Mouse (Mus musculus): ENCODE data around the gene Cyp2e1.
A peak's percentile ranks its signal among the peaks of the same experiment; 100 is the strongest.
"Not testable (repeated sequence)": the region's sequence is repeated elsewhere in the genome, so short reads cannot be mapped to it uniquely, and the experiment has no call there.

Gene Cyp2e1

GRCm38 (mm10) chr7:140763447-140764020 is at the start of gene Cyp2e1:
Gene Cyp2e1, plus strand, starts transcription at chr7:140763739.
- DNase-seq (ENCODE audit: low read depth), result no peak

DNA sequence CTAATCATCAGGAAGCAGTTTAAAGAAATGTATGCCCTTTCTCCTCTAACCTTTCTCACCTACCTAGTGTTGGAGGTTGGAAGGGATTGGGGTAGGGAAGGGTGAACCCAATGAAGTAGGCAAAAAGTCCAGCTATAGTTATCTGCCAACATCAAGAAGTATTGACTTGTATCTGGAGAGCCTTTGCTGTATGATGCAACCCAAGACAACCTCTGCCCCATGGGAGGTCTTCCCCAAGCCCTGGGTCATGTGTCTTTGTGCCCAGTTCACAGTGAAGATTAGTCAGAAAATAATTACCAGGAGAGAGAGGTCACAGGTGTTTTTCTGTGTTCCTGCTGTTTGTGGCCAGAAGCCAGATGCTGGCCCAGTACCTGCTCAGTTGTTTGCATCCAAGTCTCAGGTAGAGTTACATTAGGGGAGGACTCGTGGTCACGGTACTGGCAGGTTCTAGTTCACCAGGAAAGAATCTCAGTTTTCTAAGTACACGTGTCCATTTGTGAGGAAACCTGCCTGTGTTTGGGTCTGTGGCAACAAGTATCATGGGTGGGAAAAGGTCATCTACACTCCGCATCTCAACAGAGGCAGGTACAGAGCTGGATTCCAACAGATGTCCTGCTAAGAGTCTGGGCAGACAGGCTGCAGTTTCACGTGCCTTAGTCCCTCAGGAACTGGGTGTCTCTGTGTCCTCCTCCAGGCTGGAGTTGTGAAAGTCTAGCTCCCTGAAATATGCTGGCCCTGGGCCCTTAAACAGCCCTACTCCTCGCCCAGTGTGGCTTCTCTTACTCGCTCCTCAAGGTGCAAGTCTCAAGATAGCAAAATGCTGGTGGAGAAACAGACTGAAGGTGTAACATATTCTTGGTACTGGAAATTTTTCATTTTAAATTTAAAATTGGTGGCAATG is 46.1 kb upstream of the Cyp2e1 start:
- no peak for DNase-seq (ENCODE audit: low read depth)

GRCm38 (mm10) chr7:140721095-140721494 is 42.4 kb upstream of the Cyp2e1 start:
- no peak for DNase-seq (ENCODE audit: low read depth)

- DNase-seq (ENCODE audit: low read depth), result no peak
Observed at GRCm38 (mm10) chr7:140725558-140725957, 38.0 kb upstream of the Cyp2e1 start.

DNA sequence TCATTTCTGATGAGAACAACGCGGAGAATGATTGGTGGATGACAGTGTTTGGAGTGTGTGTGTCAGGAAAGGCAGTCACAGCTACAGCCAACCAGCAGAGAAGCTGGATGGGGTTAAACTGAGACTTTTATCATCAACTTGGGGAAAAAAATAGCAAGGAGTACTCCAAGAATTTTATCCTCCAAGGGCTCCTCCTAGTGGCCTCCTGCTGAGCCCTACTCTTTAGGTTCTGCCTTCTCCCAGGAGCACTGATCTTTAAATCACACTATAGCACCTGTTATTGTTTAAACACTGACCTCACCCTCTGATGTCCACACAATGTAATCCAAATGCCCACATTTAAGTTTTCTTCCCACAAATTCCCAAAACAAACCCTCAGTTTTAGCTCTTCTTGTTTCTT is 30.4 kb upstream of the Cyp2e1 start:
- DNase-seq (ENCODE audit: low read depth), result no peak

DNA sequence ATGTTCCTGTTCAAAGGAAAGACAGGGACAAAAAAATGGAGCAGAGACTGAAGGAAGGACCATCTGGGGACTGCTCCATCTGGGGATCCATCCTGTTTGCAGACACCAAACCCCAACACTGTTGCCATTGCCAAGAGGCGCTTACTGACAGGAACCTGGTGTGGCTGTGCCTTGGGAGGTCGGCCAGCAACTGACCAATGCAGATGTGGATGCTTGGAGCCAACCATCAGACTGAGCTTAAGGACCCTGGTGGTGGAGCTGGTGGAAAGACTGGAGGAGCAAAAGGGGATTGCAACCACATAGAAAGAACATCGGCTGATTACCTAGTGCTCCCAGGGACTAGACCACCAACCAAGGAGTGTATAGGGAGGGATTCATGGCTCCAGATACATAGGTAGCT is 16.1 kb upstream of the Cyp2e1 start:
- no peak for DNase-seq (ENCODE audit: low read depth)

DNA sequence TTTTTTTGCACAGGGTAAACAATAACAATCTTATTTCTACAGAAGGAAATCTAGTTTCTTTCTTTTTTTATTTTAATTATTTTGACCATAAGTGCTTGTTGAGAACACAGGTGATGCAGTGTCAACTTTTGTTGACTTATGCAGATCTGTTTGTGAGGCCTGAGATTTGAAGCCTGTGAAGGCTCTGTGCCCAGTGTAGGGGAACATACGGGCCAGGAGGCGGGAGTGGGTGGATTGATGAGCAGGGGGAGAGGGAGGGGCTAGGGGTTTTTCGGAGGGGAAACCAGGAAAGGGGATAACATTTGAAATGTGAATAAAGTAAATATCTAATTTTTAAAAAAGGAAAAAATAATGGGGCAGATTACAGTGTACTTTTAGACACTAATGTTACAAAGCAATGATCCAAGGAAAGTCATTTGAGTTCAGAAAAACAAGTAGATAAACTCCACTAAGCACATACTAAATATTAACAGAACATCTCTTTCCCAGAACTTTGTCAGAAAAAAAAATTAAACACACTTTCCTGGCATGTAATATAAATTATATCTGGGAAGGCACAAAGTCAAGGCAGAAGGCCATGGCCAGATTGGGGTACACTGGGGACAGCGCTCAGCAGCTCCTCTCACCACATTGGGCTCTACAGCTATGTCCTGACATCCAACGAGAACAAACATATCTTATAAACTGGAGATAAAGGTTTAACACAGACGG is 15.3 kb upstream of the Cyp2e1 start:
- no peak for DNase-seq (ENCODE audit: low read depth)

DNA sequence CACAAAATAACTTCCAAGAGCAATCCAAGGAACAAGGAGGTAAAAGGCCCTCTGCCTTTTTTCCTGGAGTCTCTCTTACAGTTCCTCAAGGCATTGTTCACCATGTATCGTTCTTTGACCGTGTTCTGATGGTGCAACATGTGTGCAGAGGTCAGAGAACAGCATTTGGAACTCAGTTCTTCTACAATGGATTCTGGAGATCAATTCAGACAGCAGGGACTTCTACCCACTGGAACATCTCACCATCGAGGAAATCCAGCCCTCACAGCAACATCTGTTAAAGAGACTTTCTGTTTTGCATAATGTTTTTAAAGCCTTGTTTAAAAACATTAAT is 14.7 kb upstream of the Cyp2e1 start:
- no peak for DNase-seq (ENCODE audit: low read depth)

- no peak for DNase-seq (ENCODE audit: low read depth)
Observed at GRCm38 (mm10) chr7:140754556-140754955, 9.0 kb upstream of the Cyp2e1 start.

- DNase-seq (ENCODE audit: low read depth), result no peak
Observed at GRCm38 (mm10) chr7:140756151-140756854, 7.2 kb upstream of the Cyp2e1 start.

DNA sequence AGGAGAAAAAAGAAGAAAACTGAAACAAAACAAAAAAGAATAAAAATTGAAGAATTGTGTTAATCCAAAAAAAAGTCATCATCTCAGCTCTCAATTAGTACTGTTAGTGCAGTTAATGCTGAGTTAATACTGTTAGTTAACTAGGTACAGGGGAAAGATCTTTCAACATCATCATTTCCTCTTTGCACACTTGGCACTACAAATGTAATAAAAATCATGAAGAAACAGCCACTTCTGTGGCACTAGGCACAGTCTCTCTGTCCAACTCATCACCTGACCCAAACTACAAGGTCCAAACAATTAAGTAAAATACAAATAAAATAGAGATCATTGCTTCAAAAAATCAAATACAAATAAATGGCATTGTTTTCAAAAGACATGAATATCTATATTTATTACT is 2.9 kb upstream of the Cyp2e1 start:
- no peak for DNase-seq (ENCODE audit: low read depth)

DNA sequence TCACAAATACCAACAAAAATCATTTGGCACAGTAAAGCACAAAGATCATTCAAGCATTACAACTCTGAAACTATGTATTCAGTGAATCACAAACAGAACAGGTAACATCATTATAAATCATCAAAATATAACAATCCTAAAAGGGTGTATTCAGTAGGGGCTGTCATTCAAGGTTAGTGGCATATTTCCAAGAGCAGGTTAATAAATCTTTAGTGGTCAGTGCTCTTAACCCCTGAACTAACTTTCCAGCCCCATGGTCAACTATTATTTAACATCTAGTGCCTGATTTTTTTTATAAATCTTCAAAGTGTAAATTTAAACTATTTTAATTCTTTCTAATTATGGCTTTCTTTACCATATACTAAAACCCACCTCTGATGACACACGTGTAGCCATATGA is 1.9 kb downstream of the Cyp2e1 start:
- DNase-seq (ENCODE audit: low read depth), result not testable (repeated sequence)

DNA sequence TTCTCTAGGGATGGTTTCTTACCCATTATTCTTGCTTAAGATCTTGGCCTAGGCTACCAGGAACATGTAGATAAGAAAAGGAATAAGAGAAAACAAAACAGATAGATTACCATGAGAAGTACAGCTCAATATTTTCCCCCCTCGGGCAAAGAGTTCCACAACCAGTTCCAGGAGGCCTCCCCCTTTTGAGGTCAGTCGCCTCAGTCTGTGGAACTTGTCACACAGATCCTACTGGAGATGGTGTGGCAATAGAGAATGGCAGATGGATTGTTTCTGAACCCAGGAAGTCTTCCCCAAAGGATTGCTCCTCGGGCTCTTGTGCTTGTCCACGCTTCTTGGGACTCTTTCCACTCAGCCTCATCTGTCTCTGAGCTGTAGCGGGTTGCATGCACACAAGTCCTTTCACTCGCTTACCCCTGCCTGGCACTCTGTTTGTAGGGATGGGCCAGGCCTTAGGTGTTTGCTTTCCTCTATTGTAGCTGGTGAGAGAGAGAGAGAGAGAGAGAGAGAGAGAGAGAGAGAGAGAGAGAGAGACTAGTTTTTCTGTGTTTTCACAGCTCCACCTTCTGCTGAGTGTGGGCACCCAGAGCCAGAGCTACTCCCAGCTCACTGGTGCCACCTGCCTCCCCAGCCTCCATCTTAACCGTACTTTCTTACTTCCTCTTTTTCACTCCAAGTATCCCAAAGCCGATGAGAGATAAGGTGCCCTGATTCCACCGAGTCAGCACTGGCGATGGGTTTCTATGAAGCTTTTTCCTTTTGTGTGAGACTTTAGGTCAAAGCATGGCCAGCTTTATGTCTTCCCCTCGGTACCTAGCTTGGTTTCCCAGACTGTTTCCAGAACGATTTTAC is 2.6 kb downstream of the Cyp2e1 start:
- no peak for DNase-seq (ENCODE audit: low read depth)

DNA sequence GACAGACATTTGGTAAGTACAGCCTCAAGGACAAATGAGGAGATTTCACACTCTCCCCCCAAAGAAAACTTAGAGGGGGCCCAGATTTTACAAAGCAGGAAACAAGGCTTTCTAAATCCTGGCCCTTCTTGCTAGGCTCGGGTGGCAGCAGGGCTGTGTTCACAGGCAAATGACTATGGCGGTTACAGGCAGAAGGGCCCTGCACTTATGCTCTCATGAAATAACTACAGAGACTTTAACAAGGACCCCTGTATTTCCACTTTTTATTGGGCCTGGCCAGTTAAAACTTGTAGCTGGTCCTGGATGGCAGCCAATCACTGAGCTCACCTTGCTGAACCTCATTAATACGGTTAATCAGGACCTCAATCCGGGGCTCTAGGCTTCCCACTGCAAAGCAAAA is 17.0 kb downstream of the Cyp2e1 start:
- DNase-seq (ENCODE audit: low read depth), result no peak

DNA sequence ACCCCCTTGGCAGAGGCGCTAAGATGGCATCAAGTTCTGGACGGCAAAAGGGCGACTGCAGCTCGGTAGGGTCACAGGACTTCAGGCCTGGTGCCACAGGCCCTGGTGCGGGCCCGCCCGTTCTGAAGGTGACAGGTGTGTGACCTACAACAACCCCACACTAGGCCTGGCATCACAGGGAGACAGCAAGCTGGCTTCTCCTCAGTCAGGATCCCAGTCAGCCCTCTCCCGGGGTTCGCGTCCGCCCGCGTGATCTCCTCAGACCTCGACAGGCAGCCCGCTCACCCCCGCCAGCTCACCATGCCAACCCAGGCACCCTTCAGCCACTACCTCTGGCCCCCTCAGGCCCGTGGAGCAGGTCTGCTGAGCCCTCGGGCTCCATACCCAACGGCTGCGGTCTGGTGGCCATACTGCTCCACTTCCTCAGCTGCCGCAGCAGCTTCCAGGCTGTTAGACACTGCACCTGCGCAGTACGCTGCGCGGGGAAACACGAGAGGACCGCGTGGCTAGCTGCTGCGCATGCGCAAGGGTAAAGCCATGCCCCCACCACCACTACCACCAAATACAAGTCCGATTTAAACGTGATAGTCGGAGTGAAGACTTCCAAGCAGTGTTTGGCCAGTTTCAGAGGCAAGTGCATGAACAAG is 24.0 kb downstream of the Cyp2e1 start, which contains the start of gene Syce1:
Gene Syce1, minus strand, starts transcription at position 447 of the 647 bp plus-strand sequence.
- no peak for DNase-seq (ENCODE audit: low read depth)

DNA sequence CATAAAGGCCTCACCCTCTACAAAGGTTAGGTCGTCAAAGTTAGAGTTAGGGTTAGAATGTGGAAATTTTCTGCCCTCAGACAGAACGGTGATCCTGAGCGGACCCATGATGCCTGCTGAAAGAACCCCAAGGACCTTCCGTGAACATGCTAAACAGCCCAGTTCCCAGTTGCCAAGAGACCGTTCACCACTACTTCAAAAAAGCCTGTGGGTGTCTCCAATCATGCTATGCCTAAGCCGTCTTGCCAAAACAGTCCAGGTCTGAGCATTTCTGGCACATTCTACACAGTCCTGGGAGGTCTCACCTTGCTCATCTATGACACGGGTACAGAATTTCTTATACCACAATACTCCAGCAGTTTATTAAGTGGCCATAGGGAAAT is 24.5 kb downstream of the Cyp2e1 start:
- no peak for DNase-seq (ENCODE audit: low read depth)

DNA sequence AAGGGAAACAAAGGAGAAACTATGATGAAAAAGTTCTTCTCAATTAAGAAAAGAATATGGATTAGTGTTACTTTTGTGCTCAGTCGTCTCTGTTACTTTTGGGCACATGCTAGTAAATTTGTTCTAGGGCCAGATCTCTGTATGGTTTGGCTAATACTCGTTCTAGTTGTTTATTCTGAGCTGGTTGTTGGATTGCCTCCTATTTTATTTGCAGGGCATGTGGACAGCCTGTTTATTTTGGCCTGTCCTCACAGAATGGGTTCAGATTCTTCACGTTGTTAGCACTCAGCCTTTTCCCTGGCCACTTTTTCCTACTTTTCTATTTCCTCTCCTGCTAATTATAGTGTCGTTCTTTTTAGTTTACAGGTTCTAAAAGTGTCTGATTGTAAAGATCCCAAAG is 30.0 kb downstream of the Cyp2e1 start:
- DNase-seq (ENCODE audit: low read depth), result no peak

GRCm38 (mm10) chr7:140797619-140798018 is 34.1 kb downstream of the Cyp2e1 start:
- DNase-seq (ENCODE audit: low read depth), result no peak

- no peak for DNase-seq (ENCODE audit: low read depth)
Observed at GRCm38 (mm10) chr7:140798212-140798611, 34.7 kb downstream of the Cyp2e1 start.

DNA sequence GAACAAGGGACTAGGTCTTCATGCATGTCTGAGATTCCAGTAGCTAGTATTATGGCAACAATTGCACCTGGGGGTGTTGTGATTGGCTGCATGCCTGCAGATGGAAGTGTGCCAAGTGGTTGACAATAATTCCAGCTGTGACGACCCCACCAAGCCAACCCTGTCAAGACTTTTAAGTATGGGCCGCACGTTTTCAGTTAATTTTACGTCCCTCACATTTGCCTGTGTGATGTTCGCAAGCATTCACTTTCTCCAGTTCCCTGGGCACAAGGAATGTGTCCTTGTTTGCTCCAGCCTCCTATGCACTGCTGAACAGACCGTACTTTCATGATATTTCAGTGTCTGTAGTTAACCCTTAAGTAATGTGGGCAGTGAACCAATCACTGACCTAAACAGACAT is 39.1 kb downstream of the Cyp2e1 start:
- no peak for DNase-seq (ENCODE audit: low read depth)

DNA sequence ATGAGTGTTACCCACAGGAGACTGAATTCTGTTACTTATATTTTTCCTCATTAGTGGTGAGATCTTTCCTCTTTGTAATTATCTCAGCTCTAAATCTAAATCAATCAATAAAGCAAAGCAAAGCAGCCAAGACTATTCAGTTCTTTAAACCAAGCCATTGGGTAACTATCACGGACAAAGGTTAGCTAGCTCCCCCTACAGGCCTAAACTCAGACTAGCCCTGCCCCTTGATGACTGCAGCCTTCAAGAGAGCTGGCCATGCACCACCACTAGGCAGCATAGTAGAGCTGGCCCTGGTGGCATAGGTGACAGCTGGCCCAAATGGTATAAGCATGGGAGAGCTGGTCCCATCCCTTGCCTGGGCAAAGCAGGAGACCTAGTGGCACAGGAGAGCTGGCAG is 42.2 kb downstream of the Cyp2e1 start:
- DNase-seq (ENCODE audit: low read depth), result peak; percentile 34

Measured in c-Kit-positive CD71-positive TER-119-negative erythroid progenitor cells, embryonic 14.5 days (primary cell).